Mouse (Mus musculus): ENCODE measurements around the gene Vstm2b. TPM values are rescaled to one million over a fixed set of nuclear protein-coding genes. Genes with fewer than 3 reads are reported as not detected.

Gene Vstm2b
- polyA plus RNA-seq, 1 experiment from 2014 or later, result 0.46 TPM

GRCm38 (mm10) chr7:40899376-40900265, 1.5 kb downstream of the Vstm2b start:
- H3K4me1 ChIP-seq (ENCODE audit: control insufficient read depth in 2 of 2, insufficient read depth in 2 of 2, low read length in 2 of 2), result peaks cover 0 to 13% of the 10 kb centered on the region in 2 experiments; a peak in 1 of 4 replicates
- peak overlapping the region; percentile 60 for H3K9ac ChIP-seq (ENCODE audit: low read length)
- peak; percentile 18; the same call in 1 of the 2 replicates for ATAC-seq (ENCODE audit: insufficient number of reproducible peaks, insufficient read depth, low FRiP score, low read depth)
- H3K27me3 ChIP-seq (ENCODE audit: control insufficient read depth, insufficient read depth, low read length), result peaks cover 91% of the 10 kb centered on the region
- no peak overlapping the region for H3K27ac ChIP-seq (replicated peaks in 1 of 2; ENCODE audit: control insufficient read depth in 1 of 2, insufficient read depth in 1 of 2, low read depth in 2 of 2, low read length in 2 of 2)
- H3K9me3 ChIP-seq (ENCODE audit: control insufficient read depth, low read length), result no peaks in the 10 kb centered on the region
- H3K4me3 ChIP-seq (ENCODE audit: control insufficient read depth in 1 of 2, insufficient read depth in 1 of 2, low read depth in 1 of 2, low read length in 2 of 2), result peak overlapping the region; percentile 47 to 51
- under 1% methylated on average over 61 of the region's 61 CpGs for WGBS
- no peaks in the 10 kb centered on the region for H3K36me3 ChIP-seq (ENCODE audit: control insufficient read depth, insufficient read depth, low read length)
- peak overlapping the region; percentile 96 for H3K4me2 ChIP-seq (ENCODE audit: low read length)

DNA sequence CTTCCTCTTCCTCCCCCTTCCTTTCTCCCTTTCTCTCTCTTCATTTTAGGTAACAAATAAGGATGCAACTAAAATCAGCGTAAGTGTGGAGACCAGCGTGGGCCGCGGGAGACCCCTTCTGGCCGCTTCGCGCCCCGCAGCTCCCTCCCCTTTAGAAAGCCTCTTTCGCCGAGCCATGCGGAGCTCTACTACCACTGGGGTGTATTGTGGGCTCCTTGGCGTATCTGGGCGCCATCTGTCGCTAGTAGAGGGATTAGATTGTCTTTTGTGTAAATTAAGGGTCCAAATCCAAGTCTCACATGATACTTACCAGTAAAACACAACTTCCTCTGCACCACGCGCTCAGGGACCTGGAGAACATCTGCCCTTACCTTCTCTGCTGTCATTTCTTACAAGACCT, 3.1 kb downstream of the Vstm2b start:
- Histone ChIP-seq H3K27me3 (ENCODE audit: control insufficient read depth, insufficient read depth, low read length) (peaks cover 76% of the 10 kb centered on the region), H3K4me3 (ENCODE audit: control insufficient read depth in 1 of 2, insufficient read depth in 1 of 2, low read depth in 1 of 2, low read length in 2 of 2) (no peak overlapping the region), H3K9me3 (ENCODE audit: control insufficient read depth, low read length) (no peaks in the 10 kb centered on the region; the same call in 1 of the 2 replicates), H3K9ac (ENCODE audit: low read length) (no peak overlapping the region), H3K27ac (replicated peaks in 1 of 2; ENCODE audit: control insufficient read depth in 1 of 2, insufficient read depth in 1 of 2, low read depth in 2 of 2, low read length in 2 of 2) (no peak overlapping the region), H3K36me3 (ENCODE audit: control insufficient read depth, insufficient read depth, low read length) (no peaks in the 10 kb centered on the region), H3K4me2 (ENCODE audit: low read length) (no peak overlapping the region), H3K4me1 (ENCODE audit: control insufficient read depth in 2 of 2, insufficient read depth in 2 of 2, low read length in 2 of 2) (peaks cover 0 to 13% of the 10 kb centered on the region in 2 experiments; a peak in 1 of 4 replicates)
- WGBS, result 3% methylated on average over 16 of the region's 16 CpGs
- no peak for ATAC-seq (ENCODE audit: insufficient number of reproducible peaks, insufficient read depth, low FRiP score, low read depth)

DNA sequence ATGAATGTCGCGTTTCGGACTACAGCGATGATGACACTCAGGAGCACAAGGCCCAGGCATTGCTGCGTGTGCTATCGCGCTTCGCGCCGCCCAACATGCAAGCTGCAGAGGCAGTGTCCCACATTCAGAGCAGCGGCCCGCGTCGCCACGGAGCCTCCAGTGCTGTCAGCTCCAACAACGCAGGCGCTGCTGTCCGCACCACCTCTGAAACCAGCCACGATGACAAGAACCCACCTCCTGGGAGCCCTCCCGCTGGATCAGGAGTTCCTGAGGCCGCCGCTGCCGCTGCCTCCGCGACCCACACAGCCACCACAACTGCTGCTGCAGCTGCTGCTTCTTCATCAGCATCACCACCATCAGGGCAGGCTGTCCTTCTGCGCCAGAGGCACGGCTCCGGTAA, 4.4 kb downstream of the Vstm2b start:
- H3K27ac ChIP-seq (replicated peaks in 1 of 2; ENCODE audit: control insufficient read depth in 1 of 2, insufficient read depth in 1 of 2, low read depth in 2 of 2, low read length in 2 of 2), result no peak overlapping the region
- peak overlapping the region in 1 of 2 experiments; percentile 7; a peak in 1 of 4 replicates for H3K4me3 ChIP-seq (ENCODE audit: control insufficient read depth in 1 of 2, insufficient read depth in 1 of 2, low read depth in 1 of 2, low read length in 2 of 2)
- H3K4me1 ChIP-seq (ENCODE audit: control insufficient read depth in 2 of 2, insufficient read depth in 2 of 2, low read length in 2 of 2), result peaks cover 0 to 13% of the 10 kb centered on the region in 2 experiments; a peak in 1 of 4 replicates
- no peaks in the 10 kb centered on the region; the same call in 1 of the 2 replicates for H3K9me3 ChIP-seq (ENCODE audit: control insufficient read depth, low read length)
- ATAC-seq (ENCODE audit: insufficient number of reproducible peaks, insufficient read depth, low FRiP score, low read depth), result no peak
- WGBS, result 11% methylated on average over 28 of the region's 28 CpGs
- H3K4me2 ChIP-seq (ENCODE audit: low read length), result 0 out of 2 replicates have a peak overlapping the region, but pooled peaks have one; percentile 2
- H3K27me3 ChIP-seq (ENCODE audit: control insufficient read depth, insufficient read depth, low read length), result peaks cover 63% of the 10 kb centered on the region
- H3K36me3 ChIP-seq (ENCODE audit: control insufficient read depth, insufficient read depth, low read length), result no peaks in the 10 kb centered on the region
- H3K9ac ChIP-seq (ENCODE audit: low read length), result no peak overlapping the region

- no peak for ATAC-seq (ENCODE audit: insufficient number of reproducible peaks, insufficient read depth, low FRiP score, low read depth)
- H3K27me3 ChIP-seq (ENCODE audit: control insufficient read depth, insufficient read depth, low read length), result peaks cover 24% of the 10 kb centered on the region
- WGBS, result 55% methylated on average over 1 of the region's 1 CpGs
- H3K36me3 ChIP-seq (ENCODE audit: control insufficient read depth, insufficient read depth, low read length), result no peaks in the 10 kb centered on the region
- no peak overlapping the region for H3K9ac ChIP-seq (ENCODE audit: low read length)
- no peaks in the 10 kb centered on the region for H3K4me1 ChIP-seq (ENCODE audit: control insufficient read depth in 2 of 2, insufficient read depth in 2 of 2, low read length in 2 of 2)
- H3K4me3 ChIP-seq (ENCODE audit: control insufficient read depth in 1 of 2, insufficient read depth in 1 of 2, low read depth in 1 of 2, low read length in 2 of 2), result no peak overlapping the region
- H3K27ac ChIP-seq (replicated peaks in 1 of 2; ENCODE audit: control insufficient read depth in 1 of 2, insufficient read depth in 1 of 2, low read depth in 2 of 2, low read length in 2 of 2), result no peak overlapping the region
- H3K4me2 ChIP-seq (ENCODE audit: low read length), result no peak overlapping the region
- no peaks in the 10 kb centered on the region; the same call in 1 of the 2 replicates for H3K9me3 ChIP-seq (ENCODE audit: control insufficient read depth, low read length)
These were observed 8.4 kb downstream of the Vstm2b start for GRCm38 (mm10) chr7:40906484-40906883.

GRCm38 (mm10) chr7:40916761-40917160, 18.6 kb downstream of the Vstm2b start:
- Histone ChIP-seq H3K4me2 (ENCODE audit: low read length) (no peak overlapping the region), H3K27ac (replicated peaks in 1 of 2; ENCODE audit: control insufficient read depth in 1 of 2, insufficient read depth in 1 of 2, low read depth in 2 of 2, low read length in 2 of 2) (no peak overlapping the region), H3K4me3 (ENCODE audit: control insufficient read depth in 1 of 2, insufficient read depth in 1 of 2, low read depth in 1 of 2, low read length in 2 of 2) (no peak overlapping the region), H3K36me3 (ENCODE audit: control insufficient read depth, insufficient read depth, low read length) (no peaks in the 10 kb centered on the region), H3K9me3 (ENCODE audit: control insufficient read depth, low read length) (no peaks in the 10 kb centered on the region), H3K9ac (ENCODE audit: low read length) (no peak overlapping the region), H3K27me3 (ENCODE audit: control insufficient read depth, insufficient read depth, low read length) (no peaks in the 10 kb centered on the region), H3K4me1 (ENCODE audit: control insufficient read depth in 2 of 2, insufficient read depth in 2 of 2, low read length in 2 of 2) (no peaks in the 10 kb centered on the region)
- 64% methylated on average over 3 of the region's 3 CpGs for WGBS
- no peak for ATAC-seq (ENCODE audit: insufficient number of reproducible peaks, insufficient read depth, low FRiP score, low read depth)

- H3K4me1 ChIP-seq (ENCODE audit: control insufficient read depth in 2 of 2, insufficient read depth in 2 of 2, low read length in 2 of 2), result no peaks in the 10 kb centered on the region
- H3K36me3 ChIP-seq (ENCODE audit: control insufficient read depth, insufficient read depth, low read length), result no peaks in the 10 kb centered on the region
- H3K27ac ChIP-seq (replicated peaks in 1 of 2; ENCODE audit: control insufficient read depth in 1 of 2, insufficient read depth in 1 of 2, low read depth in 2 of 2, low read length in 2 of 2), result no peak overlapping the region
- no peaks in the 10 kb centered on the region for H3K9me3 ChIP-seq (ENCODE audit: control insufficient read depth, low read length)
- H3K4me2 ChIP-seq (ENCODE audit: low read length), result no peak overlapping the region
- ATAC-seq (ENCODE audit: insufficient number of reproducible peaks, insufficient read depth, low FRiP score, low read depth), result no peak
- no peak overlapping the region for H3K9ac ChIP-seq (ENCODE audit: low read length)
- WGBS, result 74% methylated on average over 2 of the region's 2 CpGs
- no peaks in the 10 kb centered on the region for H3K27me3 ChIP-seq (ENCODE audit: control insufficient read depth, insufficient read depth, low read length)
- no peak overlapping the region for H3K4me3 ChIP-seq (ENCODE audit: control insufficient read depth in 1 of 2, insufficient read depth in 1 of 2, low read depth in 1 of 2, low read length in 2 of 2)
These were observed 22.0 kb downstream of the Vstm2b start for GRCm38 (mm10) chr7:40920118-40920517.

DNA sequence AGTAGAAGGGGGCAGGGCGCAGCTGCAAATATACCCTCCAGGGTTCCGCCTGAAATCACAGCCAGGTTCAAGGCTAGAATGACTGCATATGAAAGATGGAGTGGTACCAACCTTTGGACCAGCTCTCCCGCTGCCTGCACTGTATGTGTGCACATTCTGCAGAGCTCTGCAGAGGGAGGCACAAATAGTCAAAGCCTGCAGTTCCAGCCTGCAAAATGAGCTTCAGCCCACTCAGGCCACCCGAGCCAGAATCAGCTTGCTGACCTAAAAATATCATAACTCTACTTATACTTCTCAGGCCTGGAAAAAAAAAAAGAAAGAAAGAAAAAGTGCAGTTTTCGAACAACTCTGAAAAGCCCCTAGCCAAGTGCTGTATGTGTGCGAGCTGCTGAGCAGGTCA, 23.2 kb downstream of the Vstm2b start:
- no peak overlapping the region for H3K4me3 ChIP-seq (ENCODE audit: control insufficient read depth in 1 of 2, insufficient read depth in 1 of 2, low read depth in 1 of 2, low read length in 2 of 2)
- no peaks in the 10 kb centered on the region for H3K4me1 ChIP-seq (ENCODE audit: control insufficient read depth in 2 of 2, insufficient read depth in 2 of 2, low read length in 2 of 2)
- no peak for ATAC-seq (ENCODE audit: insufficient number of reproducible peaks, insufficient read depth, low FRiP score, low read depth)
- no peak overlapping the region for H3K9ac ChIP-seq (ENCODE audit: low read length)
- no peak overlapping the region for H3K27ac ChIP-seq (replicated peaks in 1 of 2; ENCODE audit: control insufficient read depth in 1 of 2, insufficient read depth in 1 of 2, low read depth in 2 of 2, low read length in 2 of 2)
- WGBS, result 64% methylated on average over 6 of the region's 6 CpGs
- no peaks in the 10 kb centered on the region for H3K27me3 ChIP-seq (ENCODE audit: control insufficient read depth, insufficient read depth, low read length)
- H3K9me3 ChIP-seq (ENCODE audit: control insufficient read depth, low read length), result no peaks in the 10 kb centered on the region
- no peaks in the 10 kb centered on the region for H3K36me3 ChIP-seq (ENCODE audit: control insufficient read depth, insufficient read depth, low read length)
- H3K4me2 ChIP-seq (ENCODE audit: low read length), result no peak overlapping the region

Measured in heart, embryonic 14.5 days (tissue).